Mouse (Mus musculus): ENCODE measurements at regions not wholly inside any gene's neighbourhood (a gene's known extent, or its start where the extent isn't known, plus 50 kb on each side); places are given as distances from the start of the nearest gene placed in this dataset.

DNA sequence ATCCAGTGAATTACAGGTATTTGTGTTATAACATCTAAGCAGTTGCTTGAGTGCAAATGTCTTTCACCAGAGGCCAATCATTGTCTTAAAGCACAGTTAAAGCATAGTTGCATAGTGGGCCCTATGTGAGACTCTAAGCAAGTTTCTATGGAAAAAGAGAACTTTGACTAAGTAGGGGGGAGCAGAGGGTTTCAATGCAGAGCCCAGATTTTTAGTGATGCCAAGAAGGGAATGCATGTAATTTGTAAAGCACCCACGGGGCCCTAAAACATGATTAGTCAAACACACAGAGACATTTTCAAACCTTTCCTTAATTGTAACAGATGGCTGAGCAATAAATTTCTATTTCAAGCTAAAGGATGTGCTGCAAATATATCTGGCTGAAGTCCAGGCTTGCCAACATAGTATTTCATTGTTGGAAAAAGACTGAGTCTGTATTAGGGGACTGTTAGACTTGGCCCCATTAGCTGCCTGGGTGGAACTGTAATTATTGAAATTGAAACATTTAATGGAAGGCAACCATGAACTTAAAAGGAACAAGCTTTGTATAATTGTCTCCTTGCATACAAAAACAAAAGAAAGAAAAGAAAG is 107.6 kb upstream of the Smc2 start:
- Histone ChIP-seq H3K36me3 (ENCODE audit: control insufficient read depth, insufficient read depth) (no peaks in the 10 kb centered on the region), H3K4me1 (replicated peaks; ENCODE audit: control insufficient read depth, insufficient read depth, low read length) (no peaks in the 10 kb centered on the region), H3K27ac (ENCODE audit: low read depth, low read length) (no peak overlapping the region), H3K9ac (ENCODE audit: low read depth, low read length) (no peak overlapping the region), H3K4me2 (replicated peaks; ENCODE audit: low read depth) (no peak overlapping the region), H3K4me3 (ENCODE audit: low read depth, low read length) (no peak overlapping the region), H3K27me3 (replicated peaks; ENCODE audit: control insufficient read depth, insufficient read depth, low read length) (no peaks in the 10 kb centered on the region), H3K9me3 (ENCODE audit: control insufficient read depth) (no peaks in the 10 kb centered on the region)
- no peak for TF ChIP-seq CTCF (IDR thresholded peaks at IDR 0.05; ENCODE audit: low read depth)
- 53% methylated on average over 1 of the region's 1 CpGs for WGBS
- no peak for ATAC-seq

GRCm38 (mm10) chr4:52336365-52337017 is 102.6 kb upstream of the Smc2 start:
- Histone ChIP-seq H3K36me3 (ENCODE audit: control insufficient read depth, insufficient read depth) (no peaks in the 10 kb centered on the region), H3K27me3 (replicated peaks; ENCODE audit: control insufficient read depth, insufficient read depth, low read length) (no peaks in the 10 kb centered on the region), H3K9me3 (ENCODE audit: control insufficient read depth) (no peaks in the 10 kb centered on the region), H3K9ac (ENCODE audit: low read depth, low read length) (no peak overlapping the region), H3K4me2 (replicated peaks; ENCODE audit: low read depth) (no peak overlapping the region), H3K4me1 (replicated peaks; ENCODE audit: control insufficient read depth, insufficient read depth, low read length) (no peaks in the 10 kb centered on the region), H3K4me3 (ENCODE audit: low read depth, low read length) (no peak overlapping the region), H3K27ac (ENCODE audit: low read depth, low read length) (no peak overlapping the region)
- 67% methylated on average over 4 of the region's 4 CpGs for WGBS
- TF ChIP-seq CTCF (IDR thresholded peaks at IDR 0.05; ENCODE audit: low read depth): no peak
- ATAC-seq: no peak

GRCm38 (mm10) chr4:52341245-52341644 is 97.8 kb upstream of the Smc2 start:
- no peak overlapping the region for H3K27ac ChIP-seq (ENCODE audit: low read depth, low read length)
- no peaks in the 10 kb centered on the region for H3K27me3 ChIP-seq (replicated peaks; ENCODE audit: control insufficient read depth, insufficient read depth, low read length)
- no peak for TF ChIP-seq CTCF (IDR thresholded peaks at IDR 0.05; ENCODE audit: low read depth)
- H3K4me1 ChIP-seq (replicated peaks; ENCODE audit: control insufficient read depth, insufficient read depth, low read length): no peaks in the 10 kb centered on the region
- no peaks in the 10 kb centered on the region for H3K36me3 ChIP-seq (ENCODE audit: control insufficient read depth, insufficient read depth)
- H3K4me2 ChIP-seq (replicated peaks; ENCODE audit: low read depth): no peak overlapping the region
- no peaks in the 10 kb centered on the region for H3K9me3 ChIP-seq (ENCODE audit: control insufficient read depth)
- ATAC-seq: no peak
- no peak overlapping the region for H3K9ac ChIP-seq (ENCODE audit: low read depth, low read length)
- no peak overlapping the region for H3K4me3 ChIP-seq (ENCODE audit: low read depth, low read length)

GRCm38 (mm10) chr4:52361751-52362150 is 77.3 kb upstream of the Smc2 start:
- WGBS: 58% methylated on average over 6 of the region's 6 CpGs
- no peak for ATAC-seq
- no peak overlapping the region for H3K4me2 ChIP-seq (replicated peaks; ENCODE audit: low read depth)
- no peaks in the 10 kb centered on the region for H3K27me3 ChIP-seq (replicated peaks; ENCODE audit: control insufficient read depth, insufficient read depth, low read length)
- no peak overlapping the region for H3K27ac ChIP-seq (ENCODE audit: low read depth, low read length)
- H3K36me3 ChIP-seq (ENCODE audit: control insufficient read depth, insufficient read depth): no peaks in the 10 kb centered on the region
- H3K4me1 ChIP-seq (replicated peaks; ENCODE audit: control insufficient read depth, insufficient read depth, low read length): no peaks in the 10 kb centered on the region
- H3K4me3 ChIP-seq (ENCODE audit: low read depth, low read length): no peak overlapping the region
- TF ChIP-seq CTCF (IDR thresholded peaks at IDR 0.05; ENCODE audit: low read depth): peak; percentile 59
- no peaks in the 10 kb centered on the region for H3K9me3 ChIP-seq (ENCODE audit: control insufficient read depth)
- H3K9ac ChIP-seq (ENCODE audit: low read depth, low read length): no peak overlapping the region

GRCm38 (mm10) chr4:52365866-52366265 is 73.2 kb upstream of the Smc2 start:
- H3K4me3 ChIP-seq (ENCODE audit: low read depth, low read length): no peak overlapping the region
- no peak overlapping the region for H3K27ac ChIP-seq (ENCODE audit: low read depth, low read length)
- no peaks in the 10 kb centered on the region for H3K36me3 ChIP-seq (ENCODE audit: control insufficient read depth, insufficient read depth)
- no peak overlapping the region for H3K9ac ChIP-seq (ENCODE audit: low read depth, low read length)
- H3K27me3 ChIP-seq (replicated peaks; ENCODE audit: control insufficient read depth, insufficient read depth, low read length): no peaks in the 10 kb centered on the region
- TF ChIP-seq CTCF (IDR thresholded peaks at IDR 0.05; ENCODE audit: low read depth): no peak
- no peak for ATAC-seq
- 85% methylated on average over 4 of the region's 4 CpGs for WGBS
- no peaks in the 10 kb centered on the region for H3K9me3 ChIP-seq (ENCODE audit: control insufficient read depth)
- no peak overlapping the region for H3K4me2 ChIP-seq (replicated peaks; ENCODE audit: low read depth)
- no peaks in the 10 kb centered on the region for H3K4me1 ChIP-seq (replicated peaks; ENCODE audit: control insufficient read depth, insufficient read depth, low read length)

- H3K4me1 ChIP-seq (replicated peaks; ENCODE audit: control insufficient read depth, insufficient read depth, low read length): no peaks in the 10 kb centered on the region
- H3K4me3 ChIP-seq (ENCODE audit: low read depth, low read length): no peak overlapping the region
- H3K4me2 ChIP-seq (replicated peaks; ENCODE audit: low read depth): no peak overlapping the region
- no peak for TF ChIP-seq CTCF (IDR thresholded peaks at IDR 0.05; ENCODE audit: low read depth)
- H3K36me3 ChIP-seq (ENCODE audit: control insufficient read depth, insufficient read depth): no peaks in the 10 kb centered on the region
- no peaks in the 10 kb centered on the region for H3K9me3 ChIP-seq (ENCODE audit: control insufficient read depth)
- H3K9ac ChIP-seq (ENCODE audit: low read depth, low read length): no peak overlapping the region
- 89% methylated on average over 3 of the region's 3 CpGs for whole genome bisulfite sequencing
- H3K27ac ChIP-seq (ENCODE audit: low read depth, low read length): no peak overlapping the region
- ATAC-seq: no peak
- no peaks in the 10 kb centered on the region for H3K27me3 ChIP-seq (replicated peaks; ENCODE audit: control insufficient read depth, insufficient read depth, low read length)
Measured at GRCm38 (mm10) chr4:52368527-52368926, 70.5 kb upstream of the Smc2 start.

All from intestine, postnatal 0 days (tissue).